Mouse (Mus musculus): ENCODE measurements around the gene Spata46.

GRCm38 (mm10) chr1:170292239-170292951, 16.2 kb upstream of the Spata46 start:
- TF ChIP-seq CTCF (IDR thresholded peaks at IDR 0.05; ENCODE audit: control insufficient read depth, insufficient read depth, insufficient read length) (no peak), MAX (IDR thresholded peaks at IDR 0.05) (no peak), USF1 (IDR thresholded peaks at IDR 0.05; ENCODE audit: low read depth) (no peak), CEBPB (IDR thresholded peaks at IDR 0.05; ENCODE audit: low read depth) (no peak), MYOD1 (IDR thresholded peaks at IDR 0.05; ENCODE audit: control insufficient read depth, insufficient read length, low read depth) (no peak), MYOG (IDR thresholded peaks at IDR 0.05; ENCODE audit: control insufficient read depth, extremely low read depth, insufficient read length) (no peak), FOSL1 (IDR thresholded peaks at IDR 0.05; ENCODE audit: insufficient read depth, low read length, poor library complexity, severe bottlenecking) (no peak)
